14 mouse cellular contexts compared by ENCODE assay signal in genomic region chr11:34276363-34277046, GRCm38 (mm10). TPM values are rescaled to one million over a fixed set of nuclear protein-coding genes. Genes with fewer than 3 reads are reported as not detected.
DNase-seq lines count a peak whose midpoint lies in the region; ATAC-seq lines count a peak whose summit lies in the region.
"Had no signal": no experiment of that assay in that cellular context is flagged by ENCODE, and none has a peak within 500 bp of the region (broad histone marks: within the 10 kb centered on the region; RNA-seq: fewer than 3 reads in every experiment).

No protein-coding gene starts in this region.

- peak; percentile 38; the same call in 1 of the 2 replicates for ATAC-seq in frontal cortex, adult (ENCODE audit: low TSS enrichment)
- ATAC-seq in hindbrain, embryonic 13.5 days (ENCODE audit: low FRiP score), result peak; percentile 76
- ATAC-seq in neural tube, embryonic 12.5 days (ENCODE audit: low FRiP score, low read depth), result peak; percentile 74
- ATAC-seq in kidney, embryonic 16.5 days (ENCODE audit: low FRiP score, low TSS enrichment), result no peak
- ATAC-seq: activated CD4-positive, CD25-positive, alpha-beta regulatory T cell, adult 4 months; lung, postnatal 0 days had no signal

- H3K9me3 ChIP-seq in hindbrain, embryonic 13.5 days, result no peaks in the 10 kb centered on the region
- no peaks in the 10 kb centered on the region for H3K9me3 ChIP-seq in neural tube, embryonic 12.5 days
- no peaks in the 10 kb centered on the region for H3K9me3 ChIP-seq in kidney, embryonic 16.5 days (ENCODE audit: low read length)
- H3K9me3 ChIP-seq: limb, embryonic 12.5 days; stomach, embryonic 15.5 days had no signal

- no peaks in the 10 kb centered on the region for H3K36me3 ChIP-seq in hindbrain, embryonic 13.5 days
- no peaks in the 10 kb centered on the region for H3K36me3 ChIP-seq in neural tube, embryonic 12.5 days
- H3K36me3 ChIP-seq in kidney, embryonic 16.5 days (ENCODE audit: insufficient read depth, low read length), result no peaks in the 10 kb centered on the region
- H3K36me3 ChIP-seq: limb, embryonic 12.5 days; stomach, embryonic 15.5 days had no signal

- H3K9ac ChIP-seq in hindbrain, embryonic 13.5 days, result no peak overlapping the region
- H3K9ac ChIP-seq in neural tube, embryonic 12.5 days, result no peak overlapping the region
- no peak overlapping the region for H3K9ac ChIP-seq in kidney, embryonic 16.5 days (replicated peaks; ENCODE audit: low read length)
- H3K9ac ChIP-seq: limb, embryonic 12.5 days; stomach, embryonic 15.5 days had no signal

- peak overlapping the region; percentile 39 for H3K4me2 ChIP-seq in hindbrain, embryonic 13.5 days
- H3K4me2 ChIP-seq in neural tube, embryonic 12.5 days (replicated peaks), result no peak overlapping the region; the same call in 1 of the 2 replicates
- H3K4me2 ChIP-seq in kidney, embryonic 16.5 days (replicated peaks; ENCODE audit: low read depth, low read length), result no peak overlapping the region
- H3K4me2 ChIP-seq: limb, embryonic 12.5 days; stomach, embryonic 15.5 days had no signal

- peaks cover 61% of the 10 kb centered on the region for H3K27me3 ChIP-seq in hindbrain, embryonic 13.5 days
- no peaks in the 10 kb centered on the region; the same call in 1 of the 2 replicates for H3K27me3 ChIP-seq in neural tube, embryonic 12.5 days (replicated peaks)
- H3K27me3 ChIP-seq in kidney, embryonic 16.5 days (ENCODE audit: insufficient read depth, low read length), result no peaks in the 10 kb centered on the region
- H3K27me3 ChIP-seq: limb, embryonic 12.5 days; stomach, embryonic 15.5 days had no signal

- WGBS in hindbrain, embryonic 13.5 days, result 25% methylated on average over 14 of the region's 14 CpGs
- 36% methylated on average over 14 of the region's 14 CpGs for WGBS in neural tube, embryonic 12.5 days
- WGBS in kidney, embryonic 16.5 days, result 62% methylated on average over 14 of the region's 14 CpGs

- peaks cover 17% of the 10 kb centered on the region for H3K4me1 ChIP-seq in hindbrain, embryonic 13.5 days (replicated peaks)
- peaks cover 4% of the 10 kb centered on the region; the same call in 1 of the 2 replicates for H3K4me1 ChIP-seq in neural tube, embryonic 12.5 days
- no peaks in the 10 kb centered on the region for H3K4me1 ChIP-seq in kidney, embryonic 16.5 days (ENCODE audit: insufficient read depth, low read length)
- H3K4me1 ChIP-seq: stomach, embryonic 15.5 days had no signal

- no peak overlapping the region for H3K4me3 ChIP-seq in hindbrain, embryonic 13.5 days
- H3K4me3 ChIP-seq in neural tube, embryonic 12.5 days, result no peak overlapping the region
- H3K4me3 ChIP-seq in kidney, embryonic 16.5 days (ENCODE audit: low read length), result no peak overlapping the region
- H3K4me3 ChIP-seq: limb, embryonic 12.5 days; stomach, embryonic 15.5 days had no signal

- DNase-seq in frontal cortex, postnatal 36 days (ENCODE audit: low spot score in 2 of 2), result no peak
- DNase-seq in brain, adult 2 months (ENCODE audit: low read depth, low spot score), result peak; percentile 78
- DNase-seq in c-Kit-positive CD71-positive TER-119-positive erythroid progenitor cells, embryonic 14.5 days (ENCODE audit: low spot score), result no peak
- DNase-seq in spleen, postnatal 36 days (ENCODE audit: low spot score in 2 of 2), result no peak
- DNase-seq: cerebellum, adult 2 months; kidney, adult 8-10 months had no signal

- H3K27ac ChIP-seq in hindbrain, embryonic 13.5 days, result no peak overlapping the region
- no peak overlapping the region for H3K27ac ChIP-seq in neural tube, embryonic 12.5 days
- H3K27ac ChIP-seq in kidney, embryonic 16.5 days (ENCODE audit: low read length), result no peak overlapping the region
- H3K27ac ChIP-seq: limb, embryonic 12.5 days; stomach, embryonic 15.5 days had no signal

RNA-seq across cellular contexts. Expression of gene Fam196b, which starts 38.1 kb away (rescaled TPM):
- polyA plus RNA-seq in hindbrain, embryonic 13.5 days (2015; fragmentation: Nextera tagmentation; extraction: Ambion mirVana), result 3.5 and 3.8 TPM in 2 replicates
- polyA plus RNA-seq in neural tube, embryonic 12.5 days (2016; fragmentation: Nextera tagmentation; extraction: Ambion mirVana), result 1.6 and 2.0 TPM in 2 replicates
- 0.55 and 0.73 TPM in 2 replicates for polyA plus RNA-seq in kidney, embryonic 16.5 days (2015; fragmentation: Nextera tagmentation; extraction: Ambion mirVana)
